Mouse (Mus musculus) limb, embryonic 11.5 days (tissue): ENCODE results near the gene Spon1. TPM values are rescaled to one million over a fixed set of nuclear protein-coding genes. Genes with fewer than 3 reads are reported as not detected.

Source experiments
- ATAC-seq: fragments of 200-750 bp; cut with Nextera tagmentation; 2 replicates; pipeline ENCODE4 v1.8.0; 2017; ENCODE audit warnings: low read depth; ENCODE audit not compliant: insufficient number of reproducible peaks, low FRiP score, low TSS enrichment
- DNase-seq: peaks from one replicate; pipeline ENCODE4 v3.0.0-alpha.2; 2015; ENCODE audit warnings: low spot score
- H3K27ac ChIP-seq: fragments of 300-500 bp; sonication (generic); replicated peaks from 2 replicates; pipeline ENCODE4 v1.5.1; 2014; ENCODE audit warnings: low read depth, mild to moderate bottlenecking, low read length
- H3K27me3 ChIP-seq: fragments of 300-500 bp; sonication (generic); 2 replicates; pipeline ENCODE4 v1.6.1; 2014; ENCODE audit warnings: mild to moderate bottlenecking, low read length, mixed read lengths; ENCODE audit not compliant: control insufficient read depth, insufficient read depth
- H3K36me3 ChIP-seq: fragments of 300-500 bp; sonication (generic); 2 replicates; pipeline ENCODE4 v1.6.1; 2014; ENCODE audit warnings: mild to moderate bottlenecking, low read length, moderate library complexity, mixed read lengths; ENCODE audit not compliant: control insufficient read depth, insufficient read depth
- H3K4me1 ChIP-seq: fragments of 300-500 bp; sonication (generic); 2 replicates; pipeline ENCODE4 v1.6.1; 2014; ENCODE audit warnings: low read length, mixed read lengths; ENCODE audit not compliant: control insufficient read depth, insufficient read depth
- H3K4me2 ChIP-seq: fragments of 300-500 bp; sonication (generic); 2 replicates; pipeline ENCODE4 v1.6.1; 2014; ENCODE audit warnings: low read depth, mild to moderate bottlenecking, moderate library complexity; ENCODE audit not compliant: severe bottlenecking
- H3K4me3 ChIP-seq: fragments of 300-500 bp; sonication (generic); 2 replicates; pipeline ENCODE4 v1.5.1; 2014; ENCODE audit warnings: low read depth, low read length
- H3K9ac ChIP-seq: fragments of 300-500 bp; sonication (generic); 2 replicates; pipeline ENCODE4 v1.6.1; 2014; ENCODE audit warnings: mild to moderate bottlenecking, low read length
- H3K9me3 ChIP-seq: fragments of 300-500 bp; sonication (generic); 2 replicates; pipeline ENCODE4 v1.6.1; 2016; ENCODE audit warnings: low read length; ENCODE audit not compliant: control insufficient read depth
- WGBS: fragments of 180-500 bp; shearing (Covaris S2); extraction: QIAGEN DNeasy Blood & Tissue Kit; methylation state at CpG from one replicate; pipeline ENCODE4 v1.1.7; 2014; 5-methylcytosine and 5-hydroxymethylcytosine counted together
- polyA plus RNA-seq: library from polyadenylated mRNA; unstranded; fragments of >200 nt; fragmentation: Nextera tagmentation; extraction: Ambion mirVana; gene quantifications from 2 replicates; pipeline ENCODE4 v1.2.1, GENCODE M21; 2014

Gene Spon1
- polyA plus RNA-seq, 1 experiment from 2014 or later, result 3.8 TPM

DNA sequence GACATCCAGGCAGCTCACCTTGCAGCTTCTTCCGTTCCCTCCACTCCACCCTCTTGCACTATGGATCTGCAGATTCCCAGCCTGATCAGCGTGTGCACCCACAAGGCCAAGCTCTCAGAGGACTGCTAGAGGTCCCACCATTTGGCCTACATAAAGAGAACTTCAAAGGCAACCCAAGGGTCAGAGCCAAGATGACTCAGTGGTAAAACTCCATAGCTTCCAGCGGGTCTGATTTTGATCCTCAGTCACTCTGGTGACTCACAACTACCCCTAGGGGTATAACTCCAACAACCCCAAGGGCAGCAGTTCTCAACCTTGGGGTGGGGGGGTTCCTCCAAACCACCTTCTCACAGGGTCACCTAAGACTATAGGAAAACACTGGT is 304.7 kb downstream of the Spon1 start:
- Histone ChIP-seq H3K4me2 (no peak overlapping the region), H3K9me3 (no peaks in the 10 kb centered on the region), H3K4me3 (no peak overlapping the region), H3K27me3 (no peaks in the 10 kb centered on the region), H3K27ac (no peak overlapping the region), H3K9ac (no peak overlapping the region), H3K4me1 (peaks cover 20% of the 10 kb centered on the region), H3K36me3 (no peaks in the 10 kb centered on the region)
- ATAC-seq, result no peak
- DNase-seq, result no peak
- WGBS, result 60% methylated on average over 3 of the region's 3 CpGs

DNA sequence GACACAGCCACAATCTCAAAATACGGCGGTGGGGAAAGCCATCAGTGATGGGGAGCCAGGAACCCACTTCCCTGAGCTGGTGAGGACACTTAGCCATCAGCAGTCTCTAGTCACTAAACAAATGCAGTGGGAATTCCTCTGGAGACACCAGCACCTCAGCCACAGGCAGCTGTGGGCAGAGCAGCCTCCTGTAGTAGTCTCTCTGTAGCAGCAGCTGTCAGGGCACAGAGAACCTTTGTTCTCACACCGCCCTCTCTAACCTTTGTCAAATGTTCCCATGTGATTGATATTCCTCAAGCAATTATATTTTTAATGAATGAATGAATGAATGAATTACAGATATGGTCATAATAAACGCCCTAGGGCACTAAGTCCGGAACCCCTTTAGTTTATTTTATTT is 305.6 kb downstream of the Spon1 start:
- H3K4me3 ChIP-seq, result no peak overlapping the region
- no peak overlapping the region for H3K27ac ChIP-seq

GRCm38 (mm10) chr7:114071851-114072616 is 306.2 kb downstream of the Spon1 start:
- Histone ChIP-seq H3K27ac (no peak overlapping the region), H3K27me3 (no peaks in the 10 kb centered on the region), H3K9ac (no peak overlapping the region), H3K36me3 (no peaks in the 10 kb centered on the region), H3K4me3 (no peak overlapping the region), H3K4me2 (peak overlapping the region; percentile 2; the same call in 1 of the 2 replicates), H3K9me3 (no peaks in the 10 kb centered on the region), H3K4me1 (peaks cover 12% of the 10 kb centered on the region)
- DNase-seq (peak; percentile 43), ATAC-seq (peak; percentile 69)
- 22% methylated on average over 13 of the region's 13 CpGs for WGBS

More for the DNA sequence above, 305.6 kb downstream of the Spon1 start:
- peaks cover 14% of the 10 kb centered on the region for H3K4me1 ChIP-seq
- no peaks in the 10 kb centered on the region for H3K36me3 ChIP-seq
- H3K27me3 ChIP-seq, result no peaks in the 10 kb centered on the region
- no peak overlapping the region for H3K4me2 ChIP-seq
- no peak for ATAC-seq
- DNase-seq, result no peak
- no peak overlapping the region for H3K9ac ChIP-seq
- WGBS, result 77% methylated on average over 5 of the region's 5 CpGs
- H3K9me3 ChIP-seq, result no peaks in the 10 kb centered on the region

GRCm38 (mm10) chr7:114074133-114074532 is 308.3 kb downstream of the Spon1 start:
- H3K4me1 ChIP-seq, result peaks cover 12% of the 10 kb centered on the region
- no peaks in the 10 kb centered on the region for H3K9me3 ChIP-seq
- H3K4me2 ChIP-seq, result no peak overlapping the region
- no peaks in the 10 kb centered on the region for H3K36me3 ChIP-seq
- H3K9ac ChIP-seq, result no peak overlapping the region
- DNase-seq (no peak), ATAC-seq (no peak)
- WGBS, result 67% methylated on average over 7 of the region's 7 CpGs
- no peak overlapping the region for H3K4me3 ChIP-seq
- H3K27ac ChIP-seq, result no peak overlapping the region
- H3K27me3 ChIP-seq, result no peaks in the 10 kb centered on the region

DNA sequence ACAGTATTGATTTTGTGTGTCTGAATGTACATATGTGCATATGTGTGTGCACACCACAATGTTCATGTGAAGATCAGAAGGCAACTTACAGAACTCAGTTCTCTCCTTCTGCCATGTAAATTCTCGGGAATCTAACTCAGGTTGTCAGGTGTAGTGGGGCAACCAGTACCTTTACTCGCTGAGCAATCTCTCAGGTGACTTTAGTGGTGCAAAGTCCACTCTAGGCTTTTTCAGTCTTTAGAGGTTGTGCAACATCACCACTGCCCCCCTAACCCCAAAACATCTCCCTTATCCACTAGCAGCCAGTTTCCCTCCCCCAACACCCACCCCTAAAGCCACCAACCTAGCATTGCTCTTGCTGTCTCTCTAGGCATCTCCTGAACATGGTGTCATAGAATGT is 308.8 kb downstream of the Spon1 start:
- Histone ChIP-seq H3K4me3 (no peak overlapping the region), H3K36me3 (no peaks in the 10 kb centered on the region), H3K4me1 (peaks cover 12% of the 10 kb centered on the region), H3K4me2 (no peak overlapping the region), H3K27ac (no peak overlapping the region), H3K27me3 (no peaks in the 10 kb centered on the region), H3K9me3 (no peaks in the 10 kb centered on the region), H3K9ac (no peak overlapping the region)
- WGBS, result 81% methylated on average over 2 of the region's 2 CpGs
- ATAC-seq (no peak), DNase-seq (no peak)

GRCm38 (mm10) chr7:114079343-114079742 is 313.5 kb downstream of the Spon1 start:
- Histone ChIP-seq H3K4me3 (no peak overlapping the region), H3K4me2 (no peak overlapping the region), H3K27ac (no peak overlapping the region), H3K36me3 (no peaks in the 10 kb centered on the region), H3K9me3 (no peaks in the 10 kb centered on the region), H3K4me1 (no peaks in the 10 kb centered on the region), H3K27me3 (no peaks in the 10 kb centered on the region), H3K9ac (no peak overlapping the region)
- no peak for ATAC-seq
- WGBS, result 91% methylated on average over 4 of the region's 4 CpGs
- DNase-seq, result no peak

DNA sequence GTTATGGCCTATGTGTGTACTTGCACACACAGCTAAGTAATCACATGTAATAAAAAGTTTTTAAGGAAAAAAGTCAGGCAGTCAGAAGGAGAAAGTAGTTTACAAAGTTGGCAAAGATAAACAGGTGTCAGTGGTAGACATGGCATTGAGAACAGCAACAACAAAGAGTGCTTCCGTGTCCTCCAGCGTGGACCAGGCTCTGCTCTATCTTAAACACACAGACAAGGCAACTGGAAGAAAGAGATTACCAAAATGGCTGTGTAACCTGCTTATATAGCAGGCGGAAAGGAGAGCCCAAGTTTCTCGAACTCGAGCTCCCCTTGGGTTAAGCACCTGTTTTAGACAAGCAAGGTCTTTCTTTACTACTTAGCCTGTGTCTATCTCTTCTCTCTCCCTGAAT is 314.5 kb downstream of the Spon1 start:
- Histone ChIP-seq H3K36me3 (no peaks in the 10 kb centered on the region), H3K4me1 (no peaks in the 10 kb centered on the region), H3K4me3 (no peak overlapping the region), H3K9ac (no peak overlapping the region), H3K27ac (no peak overlapping the region), H3K4me2 (no peak overlapping the region), H3K9me3 (no peaks in the 10 kb centered on the region), H3K27me3 (no peaks in the 10 kb centered on the region)
- ATAC-seq (no peak), DNase-seq (no peak)
- 93% methylated on average over 5 of the region's 5 CpGs for WGBS

DNA sequence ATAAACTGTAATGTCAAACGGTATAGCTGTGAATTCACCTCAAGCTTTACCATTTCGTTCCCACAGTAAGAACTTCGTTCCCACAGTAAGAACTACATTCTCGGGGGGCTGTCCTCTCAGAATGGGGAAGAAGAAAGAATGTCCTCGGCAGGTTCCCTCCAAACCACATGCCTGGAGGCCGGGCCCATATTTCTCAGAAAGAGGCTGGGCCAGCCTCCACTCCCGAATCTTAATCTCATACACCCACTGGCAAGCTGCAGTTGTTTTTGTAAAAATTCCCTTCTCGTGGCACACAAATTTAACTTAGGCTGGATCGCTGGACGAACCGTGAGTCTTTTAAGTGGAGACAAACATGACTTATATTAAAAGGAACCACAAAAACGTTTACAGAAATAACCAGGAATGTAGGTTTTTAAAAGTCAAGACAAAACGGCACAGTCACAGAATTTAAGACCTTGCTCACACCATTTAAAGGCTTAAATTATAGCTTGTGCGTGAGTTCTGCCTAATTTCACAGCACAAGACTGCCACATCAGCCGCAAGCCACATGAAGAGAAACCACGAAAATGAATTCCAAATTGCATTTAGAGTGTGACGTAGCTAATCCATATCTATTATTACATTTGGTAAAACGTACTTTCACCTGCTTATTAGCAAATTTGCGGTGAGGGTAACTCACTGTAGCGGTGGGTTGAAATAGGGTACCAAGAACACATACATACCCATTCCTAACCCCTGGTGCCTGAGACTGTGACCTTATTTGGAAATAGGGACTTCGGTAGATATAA is 316.0 kb downstream of the Spon1 start:
- Histone ChIP-seq H3K27ac (no peak overlapping the region), H3K4me1 (no peaks in the 10 kb centered on the region), H3K9me3 (no peaks in the 10 kb centered on the region), H3K4me3 (no peak overlapping the region), H3K36me3 (no peaks in the 10 kb centered on the region), H3K4me2 (no peak overlapping the region), H3K9ac (no peak overlapping the region), H3K27me3 (no peaks in the 10 kb centered on the region)
- ATAC-seq (no peak), DNase-seq (no peak)
- 83% methylated on average over 21 of the region's 21 CpGs for WGBS
